Mouse (Mus musculus) testis, adult 2 months (tissue): ENCODE results near the gene Rassf5.

ENCODE experiments used
- CTCF ChIP-seq: fragments of 200-500 bp; IDR thresholded peaks from 2 replicates; pipeline ENCODE4 v1.5.1; 2012; ENCODE audit warnings: low read depth, mild to moderate bottlenecking, inconsistent platforms, low read length, moderate library complexity; ENCODE audit not compliant: control insufficient read depth, insufficient read depth, insufficient replicate concordance
- POLR2A ChIP-seq: fragments of 200-500 bp; IDR thresholded peaks from 2 replicates; pipeline ENCODE4 v1.6.1; 2012; ENCODE audit warnings: low read depth, mild to moderate bottlenecking, inconsistent platforms, low read length, moderate library complexity; ENCODE audit not compliant: control insufficient read depth

DNA sequence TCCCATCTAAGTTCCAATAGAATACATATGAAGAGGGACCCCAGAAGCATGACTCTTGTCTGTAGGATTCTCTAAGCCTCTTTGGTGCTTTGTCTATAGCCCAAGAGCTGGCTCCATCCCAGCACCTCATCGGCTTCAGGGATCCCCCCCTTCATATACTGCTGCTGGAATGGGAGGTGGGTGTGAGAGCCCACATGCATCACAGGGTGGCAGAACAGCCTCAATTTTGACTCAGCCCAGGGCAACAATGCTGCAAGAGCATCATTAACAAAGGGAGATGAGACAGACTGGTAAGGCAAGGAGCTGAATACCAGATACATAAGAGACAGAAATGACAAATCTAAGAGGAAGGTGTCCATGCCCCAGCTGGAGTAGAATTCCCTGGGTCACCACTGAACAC lies 39.1 kb upstream of the Rassf5 start:
- TF ChIP-seq POLR2A (no peak), CTCF (no peak)
